Mouse (Mus musculus): ENCODE measurements around the gene Cnih1.

DNA sequence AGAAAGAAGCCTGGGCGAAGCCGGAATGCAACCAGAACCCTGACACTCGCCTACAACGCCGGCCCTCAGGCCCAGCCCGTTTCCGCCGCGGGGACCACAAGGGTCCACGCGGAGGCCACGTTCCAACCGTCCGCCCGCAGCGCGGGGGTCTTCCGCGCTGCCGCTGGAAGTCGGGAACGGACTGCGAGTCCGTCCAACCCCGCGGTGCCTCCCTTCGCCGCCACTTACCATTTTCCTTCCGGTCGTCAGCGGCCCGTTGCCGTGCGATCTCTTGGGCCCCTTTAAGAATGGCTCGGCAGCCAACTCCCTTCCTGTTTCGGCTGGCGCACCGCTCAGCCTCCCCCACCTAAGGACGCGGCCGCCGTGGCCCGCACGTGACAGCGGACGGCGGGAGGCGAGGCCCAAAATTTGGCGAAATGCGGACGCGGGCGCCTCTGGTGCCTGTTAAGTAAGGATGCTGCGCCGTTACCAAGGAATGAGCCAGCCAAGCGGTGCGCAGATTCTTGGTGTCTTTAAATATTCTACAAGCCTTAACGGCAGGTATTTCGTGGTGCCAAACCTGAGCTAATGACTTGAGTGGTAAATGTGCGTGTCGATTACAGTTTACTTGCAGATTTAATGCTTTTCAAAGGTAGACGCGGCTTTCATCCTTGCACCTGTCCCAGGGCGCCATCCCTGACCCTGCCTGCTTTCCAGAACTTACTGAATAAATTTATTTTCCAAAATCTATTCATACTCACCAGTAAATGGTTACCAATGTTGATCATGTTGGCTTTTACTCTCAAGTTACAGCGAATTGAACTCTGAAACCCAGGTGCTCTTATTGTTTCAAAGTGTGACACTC lies 33.9 kb upstream of the Cnih1 start, which contains the start of gene Gmfb:
- TF ChIP-seq TAL1 (IDR thresholded peaks at IDR 0.05; ENCODE audit: low read length) (no peak), GATA1 (IDR thresholded peaks at IDR 0.05; ENCODE audit: low read length) (no peak)

Measured in erythroblast, embryonic 14.5 days (primary cell).